Mouse (Mus musculus) limb, embryonic 11.5 days (tissue): Measurements from ENCODE around the gene Nupr1. TPM values are rescaled to one million over a fixed set of nuclear protein-coding genes. Genes with fewer than 3 reads are reported as not detected.

Source experiments
- microRNA-seq: library from miRNA; unstranded; fragments of <30 nt; microRNA quantifications from one replicate; pipeline ENCODE4, GENCODE M21; 2016
- polyA plus RNA-seq: library from polyadenylated mRNA; unstranded; fragments of >200 nt; fragmentation: Nextera tagmentation; extraction: Ambion mirVana; gene quantifications from 2 replicates; pipeline ENCODE4 v1.2.1, GENCODE M21; 2014

Gene Nupr1
- polyA plus RNA-seq, 1 experiment from 2014 or later, result 1.3 TPM

Small RNA genes within 50 kb of the gene (microRNA-seq; reads per million reads assigned to microRNA genes)
- 1.5 reads per million for gene Mir7059

Other genes with a start within 250 kb of the Nupr1 start
- 2.8 and 3.6 TPM in 2 replicates for gene Nfatc2ip, start 234.1 kb downstream of the Nupr1 start, polyA plus RNA-seq
- 0.41 TPM in 1 of 2 replicates, not detected in the other for gene Cd19, start 216.0 kb downstream of the Nupr1 start, polyA plus RNA-seq
- 25.8 and 28.1 TPM in 2 replicates for gene Rabep2, start 202.1 kb downstream of the Nupr1 start, polyA plus RNA-seq
- 16.0 and 18.8 TPM in 2 replicates for gene Atp2a1, start 167.8 kb downstream of the Nupr1 start, polyA plus RNA-seq
- 50.7 and 51.3 TPM in 2 replicates for gene Sh2b1, start 155.4 kb downstream of the Nupr1 start, polyA plus RNA-seq
- 165 and 170 TPM in 2 replicates for gene Tufm, start 143.5 kb downstream of the Nupr1 start, polyA plus RNA-seq
- gene Atxn2l, start 127.4 kb downstream of the Nupr1 start, polyA plus RNA-seq, result 62.0 and 66.3 TPM in 2 replicates
- gene Eif3c, start 64.5 kb downstream of the Nupr1 start, polyA plus RNA-seq, result 195 and 204 TPM in 2 replicates
- gene Apobr, start 45.9 kb downstream of the Nupr1 start, polyA plus RNA-seq, result 0.34 and 0.61 TPM in 2 replicates
- 27.9 and 33.6 TPM in 2 replicates for gene Cln3, start 45.0 kb downstream of the Nupr1 start, polyA plus RNA-seq
- not detected in 2 replicates for gene Il27, start 35.9 kb downstream of the Nupr1 start, polyA plus RNA-seq
- gene Sgf29, start 18.4 kb upstream of the Nupr1 start, polyA plus RNA-seq, result 61.9 and 65.6 TPM in 2 replicates
- 0.23 and 0.47 TPM in 2 replicates for gene Sult1a1, start 45.6 kb upstream of the Nupr1 start, polyA plus RNA-seq
- gene Bola2, start 64.5 kb upstream of the Nupr1 start, polyA plus RNA-seq, result 152 and 160 TPM in 2 replicates
- 8.8 and 9.3 TPM in 2 replicates for gene Slx1b, start 64.9 kb upstream of the Nupr1 start, polyA plus RNA-seq
- 35.9 and 37.7 TPM in 2 replicates for gene Coro1a, start 76.9 kb upstream of the Nupr1 start, polyA plus RNA-seq
- 35.4 and 37.4 TPM in 2 replicates for gene Mapk3, start 128.7 kb upstream of the Nupr1 start, polyA plus RNA-seq
- gene Gdpd3, start 135.5 kb upstream of the Nupr1 start, polyA plus RNA-seq, result 1.7 and 2.4 TPM in 2 replicates
- 97.8 and 112 TPM in 2 replicates for gene Ypel3, start 146.1 kb upstream of the Nupr1 start, polyA plus RNA-seq
- gene Tbx6, start 150.6 kb upstream of the Nupr1 start, polyA plus RNA-seq, result 0.45 and 0.67 TPM in 2 replicates
- gene Ppp4c, start 161.6 kb upstream of the Nupr1 start, polyA plus RNA-seq, result 400 and 426 TPM in 2 replicates
- not detected in 2 replicates for gene Fam57b, start 166.8 kb upstream of the Nupr1 start, polyA plus RNA-seq
- gene 4930451I11Rik, start 200.8 kb upstream of the Nupr1 start, polyA plus RNA-seq, result not detected in 2 replicates
- gene Doc2a, start 216.6 kb upstream of the Nupr1 start, polyA plus RNA-seq, result 0.85 and 1.5 TPM in 2 replicates
- 25.9 and 29.4 TPM in 2 replicates for gene Hirip3, start 231.1 kb upstream of the Nupr1 start, polyA plus RNA-seq
- gene Ino80e, start 231.5 kb upstream of the Nupr1 start, polyA plus RNA-seq, result 117 and 118 TPM in 2 replicates